Mouse (Mus musculus) megakaryocyte, embryonic 14.5 days (primary cell): ENCODE data around the gene Afg3l1.

Experiments used
- FLI1 ChIP-seq: IDR thresholded peaks from 2 replicates; pipeline ENCODE4 v1.6.1; 2012; ENCODE audit warnings: low read length, inconsistent platforms, mixed read lengths
- GATA1 ChIP-seq: IDR thresholded peaks from 3 replicates; pipeline ENCODE4 v1.6.1; 2012; ENCODE audit warnings: mixed read lengths, low read length, inconsistent platforms, borderline replicate concordance

DNA sequence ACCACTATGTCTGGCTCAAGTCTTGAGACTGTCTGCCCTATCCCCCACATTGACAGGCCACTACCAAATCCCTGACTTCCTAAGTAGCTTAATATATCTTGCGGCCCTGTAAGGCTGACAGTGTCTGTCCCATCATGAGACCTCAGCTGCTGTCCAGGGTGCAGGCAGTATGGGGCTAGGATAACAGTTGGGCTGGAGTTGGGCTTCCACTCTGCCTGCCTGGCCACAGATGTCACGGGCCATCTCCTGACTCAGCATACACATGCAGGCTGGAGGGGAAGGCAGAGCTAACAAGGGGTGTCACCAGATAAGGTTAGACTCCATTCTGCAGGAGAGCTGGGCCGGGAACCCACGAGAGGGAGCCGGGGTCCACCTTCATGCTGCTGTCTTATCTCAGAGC lies 29.4 kb downstream of the Afg3l1 start:
- TF ChIP-seq GATA1 (no peak), FLI1 (no peak)
